Mouse (Mus musculus) heart, adult 2 months (tissue): Measurements from ENCODE around the gene Dbndd1.

Experiments
- CTCF ChIP-seq: fragments of 200-600 bp; IDR thresholded peaks from 2 replicates; pipeline ENCODE4 v1.8.1; 2022; ENCODE audit warnings: antibody characterized with exemption, mild to moderate bottlenecking, moderate library complexity
- EP300 ChIP-seq: fragments of 200-500 bp; IDR thresholded peaks from 2 replicates; pipeline ENCODE4 v1.6.1; 2011; ENCODE audit warnings: low read depth, low read length, control low read depth; ENCODE audit not compliant: insufficient read depth
- POLR2A ChIP-seq: fragments of 200-500 bp; IDR thresholded peaks from 2 replicates; pipeline ENCODE4 v1.6.1; 2011; ENCODE audit warnings: mild to moderate bottlenecking, low read depth, low read length, control low read depth; ENCODE audit not compliant: insufficient read depth

- no peak for TF ChIP-seq EP300
- no peak for TF ChIP-seq POLR2A
- TF ChIP-seq CTCF = no peak
These were observed 21.2 kb upstream of the Dbndd1 start for GRCm38 (mm10) chr8:123536242-123536989.
